ENCODE assay signal across 20 mouse cellular contexts in genomic region chr10:7074231-7074630, GRCm38 (mm10). TPM values are rescaled to one million over a fixed set of nuclear protein-coding genes. Genes with fewer than 3 reads are reported as not detected.
"Had no signal": no experiment of that assay in that cellular context is flagged by ENCODE, and none has a peak within 500 bp of the region (broad histone marks: within the 10 kb centered on the region; RNA-seq: fewer than 3 reads in every experiment).

No protein-coding gene starts in this region.

- H3K9me3 ChIP-seq: midbrain, embryonic 10.5 days; midbrain, embryonic 12.5 days; neural tube, embryonic 13.5 days; neural tube, embryonic 15.5 days; stomach, embryonic 15.5 days had no signal

- H3K4me3 ChIP-seq: midbrain, embryonic 10.5 days; midbrain, embryonic 12.5 days; myocyte; neural tube, embryonic 13.5 days; neural tube, embryonic 15.5 days; stomach, embryonic 15.5 days had no signal

- H3K27ac ChIP-seq: midbrain, embryonic 10.5 days; midbrain, embryonic 12.5 days; neural tube, embryonic 13.5 days; neural tube, embryonic 15.5 days; stomach, embryonic 15.5 days; stomach, postnatal 0 days had no signal

- DNase-seq: lung, adult 18-20 months; lung, embryonic 14.5 days; lung, postnatal 10 days; lung, postnatal 4 days; midbrain, embryonic 14.5 days; retina, postnatal 1 day; right cerebral cortex, adult 18-20 months; right cerebral cortex, postnatal 25 days; right cerebral cortex, postnatal 4 days; thymus, adult 2 months; thymus, postnatal 25 days; thymus, postnatal 4 days had no signal

- H3K4me1 ChIP-seq: stomach, embryonic 15.5 days had no signal

- H3K9ac ChIP-seq: lung, embryonic 14.5 days; midbrain, embryonic 12.5 days; neural tube, embryonic 13.5 days; neural tube, embryonic 15.5 days; stomach, embryonic 15.5 days had no signal

- H3K27me3 ChIP-seq: midbrain, embryonic 12.5 days; neural tube, embryonic 13.5 days; neural tube, embryonic 15.5 days; stomach, embryonic 15.5 days had no signal

- H3K36me3 ChIP-seq: midbrain, embryonic 10.5 days; midbrain, embryonic 12.5 days; neural tube, embryonic 13.5 days; neural tube, embryonic 15.5 days; stomach, embryonic 15.5 days had no signal

- H3K4me2 ChIP-seq: lung, embryonic 14.5 days; midbrain, embryonic 12.5 days; neural tube, embryonic 13.5 days; neural tube, embryonic 15.5 days; stomach, embryonic 15.5 days had no signal

RNA-seq across cellular contexts. Expression of gene Ipcef1, which starts 22.0 kb away (rescaled TPM):
- polyA plus RNA-seq: myocyte; testis, adult 2 months had no signal
